Mouse (Mus musculus) lung, embryonic 14.5 days (tissue): Measurements from ENCODE around the gene Dnah6. TPM values are rescaled to one million over a fixed set of nuclear protein-coding genes. Genes with fewer than 3 reads are reported as not detected.

Source experiments
- ATAC-seq: fragments of 200-750 bp; cut with Nextera tagmentation; 2 replicates; pipeline ENCODE4 v1.8.0; 2017; ENCODE audit warnings: mild to moderate bottlenecking, moderate TSS enrichment, moderate library complexity; ENCODE audit not compliant: insufficient read depth
- DNase-seq: peaks from one replicate; pipeline ENCODE4 v3.0.0-alpha.2; 2015
- H3K27ac ChIP-seq: fragments of 300-500 bp; sonication (generic); 2 replicates; pipeline ENCODE4 v1.5.1; 2014; ENCODE audit warnings: low read depth, mild to moderate bottlenecking, moderate library complexity
- H3K27me3 ChIP-seq: fragments of 300-500 bp; sonication (generic); 2 replicates; pipeline ENCODE4 v1.6.1; 2014; ENCODE audit warnings: low read length, control low read depth; ENCODE audit not compliant: insufficient read depth
- H3K36me3 ChIP-seq: fragments of 300-500 bp; sonication (generic); 2 replicates; pipeline ENCODE4 v1.6.1; 2014; ENCODE audit warnings: control low read depth; ENCODE audit not compliant: insufficient read depth
- H3K4me1 ChIP-seq: fragments of 300-500 bp; sonication (generic); 2 replicates; pipeline ENCODE4 v1.6.1; 2014; ENCODE audit warnings: antibody characterized with exemption, control low read depth; ENCODE audit not compliant: insufficient read depth
- H3K4me2 ChIP-seq: fragments of 300-500 bp; sonication (generic); 2 replicates; pipeline ENCODE4 v1.6.1; 2014; ENCODE audit warnings: mild to moderate bottlenecking
- H3K4me3 ChIP-seq: fragments of 300-500 bp; sonication (generic); 2 replicates; pipeline ENCODE4 v1.5.1; 2014; ENCODE audit warnings: low read depth, low read length
- H3K9ac ChIP-seq: fragments of 300-500 bp; sonication (generic); 2 replicates; pipeline ENCODE4 v1.6.1; 2014
- H3K9me3 ChIP-seq: fragments of 300-500 bp; sonication (generic); 2 replicates; pipeline ENCODE4 v1.6.1; 2016; ENCODE audit warnings: low read depth, low read length, control low read depth
- CTCF ChIP-seq: IDR thresholded peaks from 2 replicates; pipeline ENCODE4 v1.5.1; 2016; ENCODE audit warnings: antibody characterized with exemption, low read depth
- WGBS: fragments of 180-500 bp; shearing (Covaris S2); extraction: QIAGEN DNeasy Blood & Tissue Kit; methylation state at CpG from one replicate; pipeline ENCODE4 v1.1.7; 2014; 5-methylcytosine and 5-hydroxymethylcytosine counted together
- polyA plus RNA-seq: library from polyadenylated mRNA; unstranded; fragments of >200 nt; fragmentation: Nextera tagmentation; extraction: Ambion mirVana; gene quantifications from 2 replicates; pipeline ENCODE4 v1.2.1, GENCODE M21; 2014

The Dnah6 gene
- polyA plus RNA-seq, 1 experiment from 2014 or later = 0.14 TPM

- Histone ChIP-seq H3K9me3 (no peaks in the 10 kb centered on the region), H3K9ac (no peak overlapping the region), H3K4me3 (no peak overlapping the region), H3K4me1 (no peaks in the 10 kb centered on the region), H3K27ac (no peak overlapping the region), H3K4me2 (no peak overlapping the region), H3K27me3 (no peaks in the 10 kb centered on the region), H3K36me3 (no peaks in the 10 kb centered on the region)
- ATAC-seq = no peak
- no peak for DNase-seq
- no peak for TF ChIP-seq CTCF
- 87% methylated on average over 4 of the region's 4 CpGs for WGBS
These were observed 128.3 kb downstream of the Dnah6 start for GRCm38 (mm10) chr6:73093133-73093532.

GRCm38 (mm10) chr6:73090836-73091235 is 130.6 kb downstream of the Dnah6 start:
- DNase-seq = no peak
- Histone ChIP-seq H3K4me3 (no peak overlapping the region), H3K9ac (no peak overlapping the region), H3K4me2 (no peak overlapping the region), H3K27me3 (no peaks in the 10 kb centered on the region), H3K4me1 (no peaks in the 10 kb centered on the region), H3K27ac (no peak overlapping the region), H3K9me3 (no peaks in the 10 kb centered on the region), H3K36me3 (no peaks in the 10 kb centered on the region)
- ATAC-seq = no peak
- 64% methylated on average over 8 of the region's 8 CpGs for WGBS
- TF ChIP-seq CTCF = no peak

GRCm38 (mm10) chr6:73082571-73082970 is 138.9 kb downstream of the Dnah6 start:
- Histone ChIP-seq H3K27me3 (no peaks in the 10 kb centered on the region), H3K9me3 (no peaks in the 10 kb centered on the region), H3K4me2 (no peak overlapping the region), H3K9ac (no peak overlapping the region), H3K27ac (no peak overlapping the region), H3K4me1 (no peaks in the 10 kb centered on the region), H3K4me3 (no peak overlapping the region), H3K36me3 (no peaks in the 10 kb centered on the region)
- ATAC-seq (no peak), DNase-seq (no peak)
- TF ChIP-seq CTCF = no peak
- 91% methylated on average over 9 of the region's 9 CpGs for WGBS

GRCm38 (mm10) chr6:73072093-73072786 is 149.2 kb downstream of the Dnah6 start:
- Histone ChIP-seq H3K9me3 (no peaks in the 10 kb centered on the region; the same call in 1 of the 2 replicates), H3K4me2 (no peak overlapping the region), H3K4me1 (no peaks in the 10 kb centered on the region), H3K36me3 (no peaks in the 10 kb centered on the region), H3K27ac (no peak overlapping the region), H3K27me3 (no peaks in the 10 kb centered on the region), H3K9ac (no peak overlapping the region), H3K4me3 (no peak overlapping the region)
- no peak for DNase-seq
- no peak for ATAC-seq
- no peak for TF ChIP-seq CTCF
- WGBS = 18% methylated on average over 3 of the region's 3 CpGs

- no peak overlapping the region for H3K27ac ChIP-seq
- no peaks in the 10 kb centered on the region for H3K36me3 ChIP-seq
- H3K4me3 ChIP-seq = no peak overlapping the region
- H3K9me3 ChIP-seq = no peaks in the 10 kb centered on the region
- 52% methylated on average over 3 of the region's 3 CpGs for WGBS
- H3K27me3 ChIP-seq = no peaks in the 10 kb centered on the region
- no peaks in the 10 kb centered on the region for H3K4me1 ChIP-seq
- no peak for DNase-seq
- H3K9ac ChIP-seq = no peak overlapping the region
- H3K4me2 ChIP-seq = no peak overlapping the region
- TF ChIP-seq CTCF = no peak
- no peak for ATAC-seq
These were observed 150.2 kb downstream of the Dnah6 start for GRCm38 (mm10) chr6:73071214-73071613.

- DNase-seq (peak; percentile 62), ATAC-seq (0 out of 2 replicates have a peak, but pooled peaks have one; percentile 66)
- no peak overlapping the region for H3K27ac ChIP-seq
- H3K4me1 ChIP-seq = no peaks in the 10 kb centered on the region
- no peak for TF ChIP-seq CTCF
- no peaks in the 10 kb centered on the region for H3K9me3 ChIP-seq
- no peaks in the 10 kb centered on the region for H3K27me3 ChIP-seq
- no peaks in the 10 kb centered on the region for H3K36me3 ChIP-seq
- 35% methylated on average over 6 of the region's 6 CpGs for WGBS
- H3K4me2 ChIP-seq = no peak overlapping the region
- H3K4me3 ChIP-seq = no peak overlapping the region
- H3K9ac ChIP-seq = no peak overlapping the region
These were observed 150.8 kb downstream of the Dnah6 start for GRCm38 (mm10) chr6:73070663-73071062.

- no peaks in the 10 kb centered on the region for H3K4me1 ChIP-seq
- DNase-seq = no peak
- 74% methylated on average over 3 of the region's 3 CpGs for WGBS
- H3K9ac ChIP-seq = no peak overlapping the region
- no peaks in the 10 kb centered on the region for H3K9me3 ChIP-seq
- no peak overlapping the region for H3K4me3 ChIP-seq
- no peak overlapping the region for H3K27ac ChIP-seq
- no peak for TF ChIP-seq CTCF
- H3K27me3 ChIP-seq = no peaks in the 10 kb centered on the region
- no peak for ATAC-seq
- no peak overlapping the region for H3K4me2 ChIP-seq
- no peaks in the 10 kb centered on the region for H3K36me3 ChIP-seq
These were observed 156.9 kb downstream of the Dnah6 start for GRCm38 (mm10) chr6:73064551-73064950.
